Mouse (Mus musculus): ENCODE results near the gene Dab1. TPM values are rescaled to one million over a fixed set of nuclear protein-coding genes. Genes with fewer than 3 reads are reported as not detected.

Dab1 gene
- polyA plus RNA-seq, 1 experiment from 2014 or later = 106 TPM

GRCm38 (mm10) chr4:104043441-104043840, 424.3 kb downstream of the Dab1 start:
- H3K27ac ChIP-seq (ENCODE audit: low read depth, low read length) = no peak overlapping the region
- ATAC-seq (peak; percentile 69; the same call in 1 of the 2 replicates), DNase-seq (ENCODE audit: low spot score) (peak; percentile 79)
- H3K36me3 ChIP-seq (ENCODE audit: control insufficient read depth, insufficient read depth, low read length) = no peaks in the 10 kb centered on the region
- no peak overlapping the region for H3K4me3 ChIP-seq (ENCODE audit: low read depth, low read length)
- H3K9ac ChIP-seq (ENCODE audit: low read length) = no peak overlapping the region
- no peaks in the 10 kb centered on the region for H3K9me3 ChIP-seq (replicated peaks; ENCODE audit: control insufficient read depth, low read length)
- no peak overlapping the region for H3K4me2 ChIP-seq (ENCODE audit: low read length)
- H3K4me1 ChIP-seq (ENCODE audit: control insufficient read depth, insufficient read depth, low read length) = peaks cover 10% of the 10 kb centered on the region
- WGBS = 23% methylated on average over 2 of the region's 2 CpGs
- no peaks in the 10 kb centered on the region for H3K27me3 ChIP-seq (replicated peaks; ENCODE audit: control insufficient read depth, insufficient read depth, low read length)

DNA sequence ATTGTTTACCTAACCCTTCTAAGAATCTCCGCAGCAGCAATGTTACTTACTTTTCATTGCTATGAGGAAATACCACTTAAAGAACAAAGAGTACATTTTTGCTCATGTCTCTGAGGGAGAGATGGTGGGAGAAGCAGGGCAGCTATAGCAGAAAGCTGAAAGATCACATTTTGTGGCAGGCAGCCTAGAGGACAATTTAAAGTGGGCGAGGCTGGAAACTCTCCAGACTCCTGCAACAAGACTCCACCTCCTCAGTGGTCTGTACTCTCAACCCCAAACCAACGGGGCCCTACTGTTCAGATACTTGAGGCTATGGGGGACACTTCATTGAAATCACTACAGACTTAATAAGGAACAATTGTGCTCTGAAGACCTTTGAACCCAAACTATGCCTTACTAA, 425.5 kb downstream of the Dab1 start:
- H3K36me3 ChIP-seq (ENCODE audit: control insufficient read depth, insufficient read depth, low read length) = no peaks in the 10 kb centered on the region
- no peak for DNase-seq (ENCODE audit: low spot score)
- H3K4me3 ChIP-seq (ENCODE audit: low read depth, low read length) = no peak overlapping the region
- H3K9me3 ChIP-seq (replicated peaks; ENCODE audit: control insufficient read depth, low read length) = no peaks in the 10 kb centered on the region
- H3K27me3 ChIP-seq (replicated peaks; ENCODE audit: control insufficient read depth, insufficient read depth, low read length) = no peaks in the 10 kb centered on the region
- peaks cover 10% of the 10 kb centered on the region for H3K4me1 ChIP-seq (ENCODE audit: control insufficient read depth, insufficient read depth, low read length)
- no peak overlapping the region for H3K4me2 ChIP-seq (ENCODE audit: low read length)
- no peak overlapping the region for H3K27ac ChIP-seq (ENCODE audit: low read depth, low read length)
- H3K9ac ChIP-seq (ENCODE audit: low read length) = no peak overlapping the region
- no peak for ATAC-seq
- 42% methylated on average over 3 of the region's 3 CpGs for WGBS

GRCm38 (mm10) chr4:104047966-104048804, 429.0 kb downstream of the Dab1 start:
- Histone ChIP-seq H3K36me3 (ENCODE audit: control insufficient read depth, insufficient read depth, low read length) (no peaks in the 10 kb centered on the region), H3K27me3 (replicated peaks; ENCODE audit: control insufficient read depth, insufficient read depth, low read length) (no peaks in the 10 kb centered on the region), H3K4me3 (ENCODE audit: low read depth, low read length) (no peak overlapping the region), H3K9me3 (replicated peaks; ENCODE audit: control insufficient read depth, low read length) (no peaks in the 10 kb centered on the region), H3K4me2 (ENCODE audit: low read length) (no peak overlapping the region), H3K9ac (ENCODE audit: low read length) (no peak overlapping the region), H3K4me1 (ENCODE audit: control insufficient read depth, insufficient read depth, low read length) (peaks cover 10% of the 10 kb centered on the region), H3K27ac (ENCODE audit: low read depth, low read length) (no peak overlapping the region)
- DNase-seq (ENCODE audit: low spot score) (no peak), ATAC-seq (no peak)
- 61% methylated on average over 7 of the region's 7 CpGs for WGBS

- Histone ChIP-seq H3K4me3 (ENCODE audit: low read depth, low read length) (no peak overlapping the region), H3K27me3 (replicated peaks; ENCODE audit: control insufficient read depth, insufficient read depth, low read length) (no peaks in the 10 kb centered on the region), H3K4me1 (ENCODE audit: control insufficient read depth, insufficient read depth, low read length) (no peaks in the 10 kb centered on the region), H3K4me2 (ENCODE audit: low read length) (no peak overlapping the region), H3K9ac (ENCODE audit: low read length) (no peak overlapping the region), H3K27ac (ENCODE audit: low read depth, low read length) (no peak overlapping the region), H3K36me3 (ENCODE audit: control insufficient read depth, insufficient read depth, low read length) (no peaks in the 10 kb centered on the region), H3K9me3 (replicated peaks; ENCODE audit: control insufficient read depth, low read length) (no peaks in the 10 kb centered on the region)
- ATAC-seq (no peak), DNase-seq (ENCODE audit: low spot score) (no peak)
Measured at GRCm38 (mm10) chr4:104057116-104057515, 438.0 kb downstream of the Dab1 start.

DNA sequence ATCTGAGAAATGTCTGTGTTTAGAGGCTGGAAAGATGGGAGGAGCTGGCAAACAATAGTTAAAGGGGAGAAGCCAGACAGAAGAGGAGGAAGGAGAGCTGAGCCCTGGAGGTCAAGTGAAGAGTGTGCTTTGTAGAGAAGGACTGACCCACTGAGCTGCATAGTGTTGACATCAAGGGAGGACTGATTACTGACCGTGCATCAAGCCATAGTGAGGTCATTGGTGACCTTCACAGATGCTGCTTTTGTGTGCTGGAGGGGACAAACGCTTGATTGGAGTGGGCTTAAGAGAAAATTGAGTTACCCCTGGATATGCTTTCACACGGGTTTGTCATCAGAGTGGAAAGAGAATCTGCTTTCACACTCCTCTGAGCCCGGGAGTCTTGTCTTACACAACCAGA, 440.4 kb downstream of the Dab1 start:
- 51% methylated on average over 4 of the region's 4 CpGs for WGBS
- Histone ChIP-seq H3K27ac (ENCODE audit: low read depth, low read length) (no peak overlapping the region), H3K9ac (ENCODE audit: low read length) (no peak overlapping the region), H3K4me3 (ENCODE audit: low read depth, low read length) (no peak overlapping the region), H3K36me3 (ENCODE audit: control insufficient read depth, insufficient read depth, low read length) (no peaks in the 10 kb centered on the region), H3K4me2 (ENCODE audit: low read length) (no peak overlapping the region), H3K4me1 (ENCODE audit: control insufficient read depth, insufficient read depth, low read length) (no peaks in the 10 kb centered on the region; the same call in 1 of the 2 replicates), H3K27me3 (replicated peaks; ENCODE audit: control insufficient read depth, insufficient read depth, low read length) (no peaks in the 10 kb centered on the region), H3K9me3 (replicated peaks; ENCODE audit: control insufficient read depth, low read length) (no peaks in the 10 kb centered on the region)
- no peak for ATAC-seq
- no peak for DNase-seq (ENCODE audit: low spot score)

GRCm38 (mm10) chr4:104062356-104062755, 443.2 kb downstream of the Dab1 start:
- Histone ChIP-seq H3K9ac (ENCODE audit: low read length) (no peak overlapping the region), H3K27ac (ENCODE audit: low read depth, low read length) (no peak overlapping the region), H3K27me3 (replicated peaks; ENCODE audit: control insufficient read depth, insufficient read depth, low read length) (no peaks in the 10 kb centered on the region), H3K36me3 (ENCODE audit: control insufficient read depth, insufficient read depth, low read length) (no peaks in the 10 kb centered on the region), H3K4me3 (ENCODE audit: low read depth, low read length) (no peak overlapping the region), H3K9me3 (replicated peaks; ENCODE audit: control insufficient read depth, low read length) (no peaks in the 10 kb centered on the region), H3K4me2 (ENCODE audit: low read length) (no peak overlapping the region), H3K4me1 (ENCODE audit: control insufficient read depth, insufficient read depth, low read length) (peaks cover 12% of the 10 kb centered on the region)
- ATAC-seq (no peak), DNase-seq (ENCODE audit: low spot score) (no peak)
- WGBS = 83% methylated on average over 4 of the region's 4 CpGs

- H3K9me3 ChIP-seq (replicated peaks; ENCODE audit: control insufficient read depth, low read length) = no peaks in the 10 kb centered on the region
- H3K27me3 ChIP-seq (replicated peaks; ENCODE audit: control insufficient read depth, insufficient read depth, low read length) = no peaks in the 10 kb centered on the region
- H3K27ac ChIP-seq (ENCODE audit: low read depth, low read length) = no peak overlapping the region
- peak; percentile 61; the same call in 1 of the 2 replicates for ATAC-seq
- H3K4me2 ChIP-seq (ENCODE audit: low read length) = no peak overlapping the region
- no peaks in the 10 kb centered on the region for H3K36me3 ChIP-seq (ENCODE audit: control insufficient read depth, insufficient read depth, low read length)
- 11% methylated on average over 5 of the region's 5 CpGs for WGBS
- H3K4me3 ChIP-seq (ENCODE audit: low read depth, low read length) = no peak overlapping the region
- peak; percentile 42 for DNase-seq (ENCODE audit: low spot score)
- H3K9ac ChIP-seq (ENCODE audit: low read length) = no peak overlapping the region
- peaks cover 17% of the 10 kb centered on the region for H3K4me1 ChIP-seq (ENCODE audit: control insufficient read depth, insufficient read depth, low read length)
Measured at GRCm38 (mm10) chr4:104066901-104067300, 447.7 kb downstream of the Dab1 start.

- H3K4me1 ChIP-seq (ENCODE audit: control insufficient read depth, insufficient read depth, low read length) = peaks cover 17% of the 10 kb centered on the region
- H3K36me3 ChIP-seq (ENCODE audit: control insufficient read depth, insufficient read depth, low read length) = no peaks in the 10 kb centered on the region
- DNase-seq (ENCODE audit: low spot score) = no peak
- no peaks in the 10 kb centered on the region for H3K9me3 ChIP-seq (replicated peaks; ENCODE audit: control insufficient read depth, low read length)
- H3K27me3 ChIP-seq (replicated peaks; ENCODE audit: control insufficient read depth, insufficient read depth, low read length) = no peaks in the 10 kb centered on the region
- H3K4me3 ChIP-seq (ENCODE audit: low read depth, low read length) = no peak overlapping the region
- no peak for ATAC-seq
- H3K27ac ChIP-seq (ENCODE audit: low read depth, low read length) = no peak overlapping the region
- WGBS = 23% methylated on average over 3 of the region's 3 CpGs
- no peak overlapping the region for H3K4me2 ChIP-seq (ENCODE audit: low read length)
- no peak overlapping the region for H3K9ac ChIP-seq (ENCODE audit: low read length)
Measured at GRCm38 (mm10) chr4:104067748-104068147, 448.6 kb downstream of the Dab1 start.

GRCm38 (mm10) chr4:104071296-104071695, 452.1 kb downstream of the Dab1 start:
- ATAC-seq = no peak
- no peaks in the 10 kb centered on the region for H3K27me3 ChIP-seq (replicated peaks; ENCODE audit: control insufficient read depth, insufficient read depth, low read length)
- no peak overlapping the region for H3K4me2 ChIP-seq (ENCODE audit: low read length)
- H3K9ac ChIP-seq (ENCODE audit: low read length) = no peak overlapping the region
- no peak overlapping the region for H3K27ac ChIP-seq (ENCODE audit: low read depth, low read length)
- no peak for DNase-seq (ENCODE audit: low spot score)
- H3K4me1 ChIP-seq (ENCODE audit: control insufficient read depth, insufficient read depth, low read length) = peaks cover 25% of the 10 kb centered on the region
- H3K4me3 ChIP-seq (ENCODE audit: low read depth, low read length) = no peak overlapping the region
- H3K9me3 ChIP-seq (replicated peaks; ENCODE audit: control insufficient read depth, low read length) = no peaks in the 10 kb centered on the region
- no peaks in the 10 kb centered on the region for H3K36me3 ChIP-seq (ENCODE audit: control insufficient read depth, insufficient read depth, low read length)
- WGBS = 86% methylated on average over 10 of the region's 10 CpGs
